Mouse (Mus musculus) heart, embryonic 11.5 days (tissue): ENCODE results near the gene C77080. TPM values are rescaled to one million over a fixed set of nuclear protein-coding genes. Genes with fewer than 3 reads are reported as not detected.

ENCODE experiments used
- ATAC-seq: fragments of 200-750 bp; cut with Nextera tagmentation; replicated peaks from 2 replicates; pipeline ENCODE4 v1.8.0; 2017; ENCODE audit warnings: moderate library complexity; ENCODE audit not compliant: insufficient number of reproducible peaks, low FRiP score, low TSS enrichment
- H3K27ac ChIP-seq: fragments of 300-500 bp; sonication (generic); 2 replicates; pipeline ENCODE4 v1.5.1; 2014; ENCODE audit warnings: mild to moderate bottlenecking, low read depth, low read length
- H3K27me3 ChIP-seq: fragments of 300-500 bp; sonication (generic); 2 replicates; pipeline ENCODE4 v1.6.1; 2014; ENCODE audit warnings: mild to moderate bottlenecking, low read length, mixed read lengths; ENCODE audit not compliant: control insufficient read depth, insufficient read depth
- H3K36me3 ChIP-seq: fragments of 300-500 bp; sonication (generic); 2 replicates; pipeline ENCODE4 v1.6.1; 2014; ENCODE audit warnings: mild to moderate bottlenecking, low read length, moderate library complexity, mixed read lengths; ENCODE audit not compliant: control insufficient read depth, insufficient read depth
- H3K4me1 ChIP-seq: fragments of 300-500 bp; sonication (generic); 2 replicates; pipeline ENCODE4 v1.6.1; 2014; ENCODE audit warnings: low read length; ENCODE audit not compliant: control insufficient read depth, insufficient read depth
- H3K4me2 ChIP-seq: fragments of 300-500 bp; sonication (generic); 2 replicates; pipeline ENCODE4 v1.6.1; 2014; ENCODE audit warnings: mild to moderate bottlenecking, moderate library complexity
- H3K4me3 ChIP-seq: fragments of 300-500 bp; sonication (generic); 2 replicates; pipeline ENCODE4 v1.5.1; 2014; ENCODE audit warnings: low read depth, low read length
- H3K9ac ChIP-seq: fragments of 300-500 bp; sonication (generic); 2 replicates; pipeline ENCODE4 v1.6.1; 2014; ENCODE audit warnings: mild to moderate bottlenecking, low read depth, low read length, moderate library complexity
- H3K9me3 ChIP-seq: fragments of 300-500 bp; sonication (generic); replicated peaks from 2 replicates; pipeline ENCODE4 v1.6.1; 2016; ENCODE audit warnings: low read length; ENCODE audit not compliant: control insufficient read depth
- WGBS: fragments of 180-500 bp; shearing (Covaris S2); extraction: QIAGEN DNeasy Blood & Tissue Kit; methylation state at CpG from one replicate; pipeline ENCODE4 v1.1.7; 2014; ENCODE audit not compliant: insufficient replicate concordance; 5-methylcytosine and 5-hydroxymethylcytosine counted together
- polyA plus RNA-seq: library from polyadenylated mRNA; unstranded; fragments of >200 nt; fragmentation: Nextera tagmentation; extraction: Ambion mirVana; gene quantifications from 2 replicates; pipeline ENCODE4 v1.2.1, GENCODE M21; 2014

The C77080 gene
- polyA plus RNA-seq, result 0.76 and 1.5 TPM in 2 replicates

DNA sequence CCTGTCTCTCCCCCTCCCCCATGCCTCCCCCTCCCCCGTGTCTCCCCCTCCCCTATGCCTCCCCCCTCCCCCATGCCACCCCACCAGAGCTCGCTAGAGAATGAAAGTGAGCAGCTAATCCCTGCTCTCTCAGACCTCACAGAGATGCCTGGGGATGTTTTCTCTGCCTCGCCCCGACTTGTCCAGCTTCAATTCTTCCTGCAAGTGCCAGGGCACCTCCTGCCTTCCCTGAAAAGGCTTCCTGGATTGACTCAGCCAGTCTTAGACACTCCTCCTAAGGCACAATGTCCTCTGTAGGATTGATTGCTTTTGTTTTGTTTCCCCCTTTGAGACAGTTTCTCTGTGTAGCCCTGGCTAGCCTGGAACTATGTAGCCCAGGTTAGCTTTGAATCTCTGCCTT, at the start of gene C77080:
Gene C77080, minus strand, starts transcription at position 209 of the 400 bp plus-strand sequence.
- H3K4me2 ChIP-seq, result no peak within 1 kb of the TSS
- no peak for ATAC-seq
- H3K36me3 ChIP-seq, result no peaks in the 10 kb centered on the region
- H3K27ac ChIP-seq, result no peak within 1 kb of the TSS
- no peak within 1 kb of the TSS for H3K9ac ChIP-seq
- no peak within 1 kb of the TSS for H3K4me3 ChIP-seq
- no peaks in the 10 kb centered on the region for H3K9me3 ChIP-seq
- peaks cover 12% of the 10 kb centered on the region for H3K4me1 ChIP-seq
- WGBS, result 19% methylated on average over 2 of the region's 4 CpGs
- H3K27me3 ChIP-seq, result peaks cover 37% of the 10 kb centered on the region

DNA sequence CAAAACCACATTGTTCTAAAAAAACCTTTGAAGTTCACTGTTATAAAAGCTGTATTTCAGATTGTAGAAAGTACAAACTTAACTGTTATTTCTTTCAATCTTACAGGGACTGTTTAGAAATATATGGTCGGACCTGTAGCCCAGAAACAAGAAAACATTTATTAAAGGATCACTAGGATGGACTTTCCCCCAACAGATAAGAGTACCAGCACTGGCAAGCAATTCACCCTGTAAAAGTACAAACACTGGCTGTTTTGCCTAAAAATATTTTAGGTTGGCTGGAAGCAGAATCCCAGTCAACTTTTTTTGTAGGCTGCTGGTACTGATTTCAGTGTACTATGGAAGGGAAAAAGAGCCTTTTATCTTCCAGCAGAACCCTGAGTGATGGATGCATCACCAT, 46.7 kb upstream of the C77080 start:
- H3K4me1 ChIP-seq, result no peaks in the 10 kb centered on the region; the same call in 1 of the 2 replicates
- H3K4me2 ChIP-seq, result no peak overlapping the region
- no peak overlapping the region for H3K27ac ChIP-seq
- 85% methylated on average over 1 of the region's 1 CpGs for WGBS
- ATAC-seq, result no peak
- no peak overlapping the region for H3K9ac ChIP-seq
- peaks cover 26% of the 10 kb centered on the region for H3K36me3 ChIP-seq
- H3K9me3 ChIP-seq, result no peaks in the 10 kb centered on the region
- no peaks in the 10 kb centered on the region for H3K27me3 ChIP-seq
- no peak overlapping the region for H3K4me3 ChIP-seq

GRCm38 (mm10) chr4:129304306-129304705, 43.1 kb upstream of the C77080 start:
- H3K4me3 ChIP-seq, result no peak overlapping the region
- no peaks in the 10 kb centered on the region; the same call in 1 of the 2 replicates for H3K4me1 ChIP-seq
- peaks cover 13% of the 10 kb centered on the region for H3K36me3 ChIP-seq
- H3K4me2 ChIP-seq, result no peak overlapping the region
- no peaks in the 10 kb centered on the region for H3K27me3 ChIP-seq
- no peak overlapping the region for H3K9ac ChIP-seq
- H3K9me3 ChIP-seq, result no peaks in the 10 kb centered on the region
- 10% methylated on average over 1 of the region's 1 CpGs for WGBS
- H3K27ac ChIP-seq, result 0 out of 2 replicates have a peak overlapping the region, but pooled peaks have one; percentile 1
- ATAC-seq, result no peak

GRCm38 (mm10) chr4:129303816-129304215, 42.6 kb upstream of the C77080 start:
- Histone ChIP-seq H3K4me2 (no peak overlapping the region), H3K27ac (no peak overlapping the region), H3K9ac (no peak overlapping the region), H3K9me3 (no peaks in the 10 kb centered on the region), H3K27me3 (no peaks in the 10 kb centered on the region), H3K4me1 (no peaks in the 10 kb centered on the region; the same call in 1 of the 2 replicates), H3K4me3 (no peak overlapping the region), H3K36me3 (peaks cover 11% of the 10 kb centered on the region)
- ATAC-seq, result peak; percentile 49; the same call in 1 of the 2 replicates
- WGBS, result 72% methylated on average over 9 of the region's 9 CpGs

DNA sequence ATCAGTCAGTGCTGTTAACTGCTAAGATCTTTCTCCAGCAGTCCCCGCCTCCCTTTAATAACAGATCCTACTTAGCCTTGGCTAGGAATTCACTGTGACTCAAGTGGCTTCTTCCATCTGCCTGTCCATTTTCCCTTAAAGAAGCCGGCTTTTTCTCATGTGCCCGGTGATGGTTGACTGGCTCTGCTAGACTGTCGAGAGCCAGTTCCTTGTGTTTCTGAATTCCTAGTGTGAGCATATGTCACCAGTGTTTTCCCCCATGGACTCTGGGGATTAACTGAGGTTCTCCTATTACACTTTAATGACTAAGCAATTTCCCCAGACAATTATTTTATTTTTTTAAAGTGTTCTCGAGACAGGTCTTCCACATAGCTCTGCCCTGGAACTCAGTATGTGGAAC, 42.2 kb upstream of the C77080 start:
- Histone ChIP-seq H3K9ac (no peak overlapping the region), H3K9me3 (no peaks in the 10 kb centered on the region), H3K4me1 (no peaks in the 10 kb centered on the region; the same call in 1 of the 2 replicates), H3K4me2 (no peak overlapping the region), H3K27ac (no peak overlapping the region), H3K27me3 (no peaks in the 10 kb centered on the region), H3K4me3 (no peak overlapping the region), H3K36me3 (peaks cover 10% of the 10 kb centered on the region)
- no peak for ATAC-seq
- WGBS, result 88% methylated on average over 5 of the region's 5 CpGs

DNA sequence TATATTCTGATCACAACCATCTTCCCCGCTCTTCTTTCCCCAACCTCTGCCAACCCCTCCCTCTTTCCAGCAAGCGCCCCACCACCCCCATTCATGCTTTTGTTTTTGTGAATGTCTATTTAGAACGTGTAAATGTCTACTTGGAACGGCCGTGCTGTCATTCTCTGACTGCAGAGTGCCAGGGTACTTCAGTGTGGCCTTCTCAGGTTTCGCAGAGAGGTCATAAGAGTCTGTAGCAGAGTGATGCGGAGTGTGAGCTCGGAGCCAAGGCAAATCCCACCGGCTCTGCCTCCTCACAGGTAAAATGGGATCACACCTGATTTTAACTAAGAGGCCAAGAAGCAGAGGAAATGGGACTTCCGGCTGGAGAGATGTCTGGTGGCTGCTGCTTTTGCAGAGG, 37.9 kb upstream of the C77080 start:
- H3K36me3 ChIP-seq, result no peaks in the 10 kb centered on the region
- H3K9ac ChIP-seq, result no peak overlapping the region
- ATAC-seq, result no peak
- no peaks in the 10 kb centered on the region for H3K27me3 ChIP-seq
- no peak overlapping the region for H3K4me2 ChIP-seq
- peaks cover 11% of the 10 kb centered on the region for H3K4me1 ChIP-seq
- no peak overlapping the region for H3K4me3 ChIP-seq
- H3K27ac ChIP-seq, result no peak overlapping the region
- no peaks in the 10 kb centered on the region for H3K9me3 ChIP-seq
- 57% methylated on average over 10 of the region's 10 CpGs for WGBS

- H3K4me3 ChIP-seq, result no peak overlapping the region
- no peak overlapping the region for H3K27ac ChIP-seq
- WGBS, result 56% methylated on average over 4 of the region's 4 CpGs
- peaks cover 13% of the 10 kb centered on the region for H3K4me1 ChIP-seq
- no peaks in the 10 kb centered on the region for H3K9me3 ChIP-seq
- no peak for ATAC-seq
- H3K27me3 ChIP-seq, result peaks cover 4% of the 10 kb centered on the region; the same call in 1 of the 2 replicates
- H3K36me3 ChIP-seq, result no peaks in the 10 kb centered on the region
- no peak overlapping the region for H3K4me2 ChIP-seq
- H3K9ac ChIP-seq, result no peak overlapping the region
These were observed 36.5 kb upstream of the C77080 start for GRCm38 (mm10) chr4:129297724-129298123.

GRCm38 (mm10) chr4:129296066-129296465, 34.9 kb upstream of the C77080 start:
- Histone ChIP-seq H3K27ac (0 out of 2 replicates have a peak overlapping the region, but pooled peaks have one; percentile 12), H3K4me2 (no peak overlapping the region; the same call in 1 of the 2 replicates), H3K27me3 (peaks cover 4% of the 10 kb centered on the region; the same call in 1 of the 2 replicates), H3K4me1 (peaks cover 13% of the 10 kb centered on the region), H3K9ac (no peak overlapping the region), H3K36me3 (no peaks in the 10 kb centered on the region), H3K9me3 (no peaks in the 10 kb centered on the region), H3K4me3 (no peak overlapping the region)
- WGBS, result 47% methylated on average over 7 of the region's 7 CpGs
- no peak for ATAC-seq

DNA sequence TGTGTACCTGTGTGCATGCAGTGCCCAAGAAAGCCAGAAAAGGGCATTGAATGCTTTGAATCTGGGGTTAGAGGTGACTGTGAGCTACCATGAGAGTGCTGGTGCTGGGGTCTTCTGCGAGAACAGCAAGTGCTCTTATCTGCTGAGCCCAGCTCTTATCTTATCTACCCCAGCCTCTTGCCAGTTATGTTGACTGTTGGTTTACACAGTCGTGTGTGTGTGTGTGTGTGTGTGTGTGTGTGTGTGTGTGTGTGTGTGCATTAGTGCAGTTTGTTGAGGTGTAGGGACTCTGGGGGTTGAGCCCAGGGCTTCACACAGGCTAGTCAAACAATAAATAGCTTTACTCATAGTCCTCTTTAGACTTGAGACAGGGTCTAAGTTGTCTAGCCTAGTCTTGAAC, 34.0 kb upstream of the C77080 start:
- no peak overlapping the region for H3K4me2 ChIP-seq
- H3K9ac ChIP-seq, result no peak overlapping the region
- H3K27me3 ChIP-seq, result peaks cover 4% of the 10 kb centered on the region; the same call in 1 of the 2 replicates
- H3K9me3 ChIP-seq, result no peaks in the 10 kb centered on the region
- H3K27ac ChIP-seq, result no peak overlapping the region
- 4% methylated on average over 2 of the region's 2 CpGs for WGBS
- H3K36me3 ChIP-seq, result no peaks in the 10 kb centered on the region
- H3K4me1 ChIP-seq, result peaks cover 13% of the 10 kb centered on the region
- H3K4me3 ChIP-seq, result no peak overlapping the region
- ATAC-seq, result no peak
